Mouse (Mus musculus) heart, embryonic 12.5 days (tissue): ENCODE data around the gene Arhgap44. TPM values are rescaled to one million over a fixed set of nuclear protein-coding genes. Genes with fewer than 3 reads are reported as not detected.

Experiments used
- ATAC-seq: fragments of 200-750 bp; cut with Nextera tagmentation; 2 replicates; pipeline ENCODE4 v1.8.0; 2017; ENCODE audit warnings: moderate TSS enrichment, moderate library complexity; ENCODE audit not compliant: insufficient number of reproducible peaks, low FRiP score
- H3K27ac ChIP-seq: fragments of 300-500 bp; sonication (generic); 2 replicates; pipeline ENCODE4 v1.5.1; 2016; ENCODE audit warnings: mild to moderate bottlenecking, moderate library complexity; ENCODE audit not compliant: poor library complexity, severe bottlenecking
- H3K27me3 ChIP-seq: fragments of 300-500 bp; sonication (generic); replicated peaks from 2 replicates; pipeline ENCODE4 v1.6.1; 2016; ENCODE audit warnings: mild to moderate bottlenecking, moderate library complexity
- H3K36me3 ChIP-seq: fragments of 300-500 bp; sonication (generic); 2 replicates; pipeline ENCODE4 v1.6.1; 2016; ENCODE audit warnings: mild to moderate bottlenecking, moderate library complexity
- H3K4me1 ChIP-seq: fragments of 300-500 bp; sonication (generic); replicated peaks from 2 replicates; pipeline ENCODE4 v1.6.1; 2016; ENCODE audit warnings: mild to moderate bottlenecking
- H3K4me2 ChIP-seq: fragments of 300-500 bp; sonication (generic); 2 replicates; pipeline ENCODE4 v1.6.1; 2016; ENCODE audit warnings: mild to moderate bottlenecking, moderate library complexity
- H3K4me3 ChIP-seq: fragments of 300-500 bp; sonication (generic); 2 replicates; pipeline ENCODE4 v1.5.1; 2016; ENCODE audit warnings: mild to moderate bottlenecking
- H3K9ac ChIP-seq: fragments of 300-500 bp; sonication (generic); 2 replicates; pipeline ENCODE4 v1.6.1; 2016; ENCODE audit warnings: mild to moderate bottlenecking, moderate library complexity
- H3K9me3 ChIP-seq: fragments of 300-500 bp; sonication (generic); replicated peaks from 2 replicates; pipeline ENCODE4 v1.6.1; 2016; ENCODE audit warnings: mild to moderate bottlenecking, moderate library complexity
- WGBS: fragments of 180-500 bp; shearing (Covaris S2); methylation state at CpG from one replicate; pipeline ENCODE4 v1.1.7; 2016; 5-methylcytosine and 5-hydroxymethylcytosine counted together
- microRNA-seq: library from miRNA; unstranded; fragments of <30 nt; microRNA quantifications from one replicate; pipeline ENCODE4, GENCODE M21; 2017
- polyA plus RNA-seq: library from polyadenylated mRNA; unstranded; fragments of >200 nt; fragmentation: Nextera tagmentation; extraction: Ambion mirVana; gene quantifications from 2 replicates; pipeline ENCODE4 v1.2.1, GENCODE M21; 2016

Arhgap44 gene
- polyA plus RNA-seq, 1 experiment from 2014 or later: 13.3 TPM

- peaks cover 10% of the 10 kb centered on the region; the same call in 1 of the 2 replicates for H3K27me3 ChIP-seq
- no peak overlapping the region for H3K27ac ChIP-seq
- H3K4me1 ChIP-seq: no peaks in the 10 kb centered on the region
- no peak overlapping the region for H3K4me2 ChIP-seq
- WGBS: 53% methylated on average over 4 of the region's 4 CpGs
- ATAC-seq: no peak
- no peaks in the 10 kb centered on the region for H3K9me3 ChIP-seq
- no peaks in the 10 kb centered on the region for H3K36me3 ChIP-seq
- no peak overlapping the region for H3K9ac ChIP-seq
- H3K4me3 ChIP-seq: no peak overlapping the region
Observed at GRCm38 (mm10) chr11:64968939-64969342, 193.8 kb downstream of the Arhgap44 start.

- no peak overlapping the region for H3K27ac ChIP-seq
- peaks cover 9% of the 10 kb centered on the region; the same call in 1 of the 2 replicates for H3K27me3 ChIP-seq
- no peak overlapping the region for H3K4me3 ChIP-seq
- H3K36me3 ChIP-seq: no peaks in the 10 kb centered on the region
- no peak overlapping the region for H3K4me2 ChIP-seq
- WGBS: 11% methylated on average over 3 of the region's 3 CpGs
- H3K9me3 ChIP-seq: no peaks in the 10 kb centered on the region
- H3K4me1 ChIP-seq: no peaks in the 10 kb centered on the region
- H3K9ac ChIP-seq: no peak overlapping the region
- ATAC-seq: peak; percentile 51
Observed at GRCm38 (mm10) chr11:64968507-64968906, 194.3 kb downstream of the Arhgap44 start.

DNA sequence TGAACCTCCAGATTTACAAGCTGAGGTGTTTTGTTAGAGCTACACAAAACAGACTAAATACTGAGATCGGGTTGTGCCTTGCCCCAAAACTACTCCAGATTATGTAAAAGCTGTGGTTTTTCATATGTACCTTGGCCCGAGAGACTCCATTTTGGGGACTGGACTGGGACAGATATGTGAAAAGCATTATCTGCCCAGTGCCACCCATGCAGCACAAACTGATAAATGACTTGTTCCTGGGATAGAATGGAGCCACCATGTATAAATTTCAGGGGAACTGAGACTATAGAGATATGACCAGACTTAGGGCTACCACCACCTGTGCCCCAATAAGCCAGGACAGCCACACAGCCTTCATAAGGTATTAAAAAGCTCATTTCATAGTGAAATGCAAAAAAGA, 200.1 kb downstream of the Arhgap44 start:
- Histone ChIP-seq H3K9ac (no peak overlapping the region), H3K36me3 (no peaks in the 10 kb centered on the region), H3K4me1 (peaks cover 2% of the 10 kb centered on the region), H3K9me3 (no peaks in the 10 kb centered on the region), H3K4me3 (no peak overlapping the region), H3K27me3 (no peaks in the 10 kb centered on the region), H3K27ac (no peak overlapping the region), H3K4me2 (no peak overlapping the region)
- ATAC-seq: no peak
- 81% methylated on average over 2 of the region's 2 CpGs for WGBS

DNA sequence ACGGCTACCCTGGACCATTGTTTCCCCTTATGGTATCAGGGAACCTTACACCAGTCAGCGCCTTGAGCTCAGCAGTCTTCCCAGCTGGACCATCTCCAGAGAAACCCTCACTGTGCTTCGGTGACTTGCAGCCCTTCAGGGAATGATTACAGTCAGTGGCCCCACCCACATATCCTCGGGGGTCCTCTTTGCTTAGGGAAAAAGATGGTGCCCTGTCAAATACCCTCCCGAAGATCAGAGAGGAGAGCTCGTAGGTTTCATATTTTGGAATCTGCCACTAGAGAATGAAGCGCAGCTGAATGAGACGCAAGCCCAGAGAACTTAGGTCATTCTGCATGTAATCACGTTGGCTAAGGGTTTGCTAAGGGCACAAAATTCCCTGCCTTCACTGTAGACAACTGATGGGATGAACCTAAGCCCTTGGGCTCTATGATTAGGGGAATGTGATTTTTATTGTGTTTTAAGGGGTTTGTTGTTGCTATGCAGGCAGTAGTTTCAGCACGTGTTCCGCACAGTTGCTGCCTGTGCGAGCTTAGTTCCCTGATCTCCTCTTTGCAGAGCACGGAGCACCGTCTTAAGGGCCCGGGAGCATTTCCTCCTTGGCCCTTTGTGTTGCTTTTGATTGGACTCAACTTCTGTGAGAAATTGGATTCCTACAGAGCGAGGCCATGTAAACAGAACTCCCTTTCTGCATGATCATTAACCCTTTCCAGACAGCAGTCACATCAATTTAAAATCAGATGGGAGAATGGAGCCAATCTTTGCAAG, 205.6 kb downstream of the Arhgap44 start:
- H3K27me3 ChIP-seq: no peaks in the 10 kb centered on the region
- no peaks in the 10 kb centered on the region for H3K36me3 ChIP-seq
- no peak overlapping the region for H3K9ac ChIP-seq
- 12% methylated on average over 16 of the region's 16 CpGs for WGBS
- peak overlapping the region; percentile 35 for H3K4me3 ChIP-seq
- H3K4me1 ChIP-seq: peaks cover 14% of the 10 kb centered on the region
- H3K27ac ChIP-seq: no peak overlapping the region
- H3K4me2 ChIP-seq: peak overlapping the region; percentile 77
- no peak for ATAC-seq
- H3K9me3 ChIP-seq: no peaks in the 10 kb centered on the region

Small RNAs within 50 kb of the gene (microRNA-seq; reads per million reads assigned to microRNA genes)
- gene Gm25991: not detected

Other genes with a start within 250 kb of the Arhgap44 start
- gene Elac2, start 183.9 kb downstream of the Arhgap44 start, polyA plus RNA-seq: 25.2 and 25.7 TPM in 2 replicates
- gene 1700086D15Rik, start 3.1 kb downstream of the Arhgap44 start, polyA plus RNA-seq: 0.15 and 0.18 TPM in 2 replicates
- gene Myocd, start 107.0 kb upstream of the Arhgap44 start, polyA plus RNA-seq: 72.7 and 74.9 TPM in 2 replicates